Mouse (Mus musculus) forelimb bud, embryonic 11.5 days (tissue): ENCODE data around the gene Rcsd1.

Experiments
- DNase-seq: peaks from one replicate; pipeline ENCODE4 v3.0.0-alpha.2; 2012; ENCODE audit warnings: low read depth, low spot score

Rcsd1 gene

DNA sequence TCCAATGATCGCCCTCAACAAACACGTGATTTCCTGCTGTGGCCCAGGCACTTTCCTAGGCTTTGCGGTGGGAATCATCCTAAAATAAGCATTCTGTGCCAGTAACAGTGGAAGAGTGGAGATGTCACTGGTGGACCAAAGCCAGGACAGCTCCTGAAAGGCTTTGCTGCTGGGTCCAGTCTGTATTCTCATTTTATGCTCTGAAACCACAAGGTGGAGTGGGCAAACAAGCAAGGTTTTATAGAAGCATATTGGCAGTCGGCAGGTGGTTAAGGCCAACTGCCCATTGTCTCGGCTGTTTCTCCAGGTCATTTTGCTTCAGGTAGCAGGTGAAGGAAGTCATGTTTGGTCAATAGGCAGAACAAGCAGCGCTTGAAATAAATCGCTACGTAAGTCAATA is 78.4 kb downstream of the Rcsd1 start:
- DNase-seq, result no peak

DNA sequence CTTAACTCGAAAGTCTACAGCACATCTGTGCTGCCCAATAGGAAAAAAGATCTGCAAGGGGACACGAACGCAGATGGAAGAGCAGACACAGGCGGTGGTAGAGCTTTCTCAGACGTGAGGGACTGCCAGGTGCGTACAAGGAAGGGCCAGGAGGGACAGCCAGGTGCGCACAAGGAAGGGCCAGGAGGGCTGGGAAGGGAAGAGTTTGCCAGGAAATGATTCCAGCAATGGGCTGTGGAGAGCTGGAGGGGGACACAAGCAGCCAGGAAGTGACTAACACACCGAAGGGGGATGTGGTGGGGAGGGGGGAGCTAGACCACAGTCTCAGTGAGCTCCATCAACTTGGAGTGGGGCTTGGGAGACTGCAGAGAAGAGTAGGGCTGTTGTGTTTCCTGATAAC is 79.6 kb downstream of the Rcsd1 start:
- no peak for DNase-seq

DNA sequence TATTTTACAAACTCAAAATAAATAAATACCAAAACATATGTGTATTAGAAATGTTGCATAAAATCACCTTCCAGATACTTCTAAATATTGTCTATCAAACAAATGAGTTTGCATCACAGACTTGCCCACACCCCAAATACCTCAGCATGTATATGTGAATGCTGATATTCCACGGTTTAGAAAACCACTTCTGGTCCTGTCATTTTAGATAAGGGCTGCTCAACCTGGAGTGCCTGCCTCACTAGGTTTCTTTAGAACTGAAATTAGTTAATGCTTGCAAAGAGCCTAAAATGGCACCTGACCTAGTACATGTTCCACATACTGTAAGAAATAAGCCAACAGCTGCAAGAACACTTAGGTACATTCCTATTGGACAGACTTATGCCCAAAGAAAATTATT is 81.0 kb downstream of the Rcsd1 start:
- no peak for DNase-seq

DNA sequence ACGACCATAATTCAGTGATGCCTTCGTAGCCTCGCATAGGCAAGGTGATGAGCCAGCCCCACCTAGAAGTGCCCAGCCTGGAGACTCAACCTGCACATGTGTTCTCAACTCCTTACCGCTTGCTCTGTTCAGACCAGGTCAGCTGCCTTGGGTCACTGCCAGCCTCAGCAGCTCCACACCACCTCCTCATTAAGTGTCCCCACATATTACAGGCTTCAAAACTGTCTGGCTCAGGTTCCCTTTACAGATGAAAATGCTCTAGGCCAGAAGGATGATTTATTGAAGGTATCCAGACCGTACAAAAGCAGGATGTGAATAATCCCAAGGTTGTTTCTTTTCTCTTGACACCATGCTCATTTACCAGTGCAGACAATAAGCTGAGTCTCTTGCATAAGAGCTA is 83.7 kb downstream of the Rcsd1 start:
- no peak for DNase-seq

DNA sequence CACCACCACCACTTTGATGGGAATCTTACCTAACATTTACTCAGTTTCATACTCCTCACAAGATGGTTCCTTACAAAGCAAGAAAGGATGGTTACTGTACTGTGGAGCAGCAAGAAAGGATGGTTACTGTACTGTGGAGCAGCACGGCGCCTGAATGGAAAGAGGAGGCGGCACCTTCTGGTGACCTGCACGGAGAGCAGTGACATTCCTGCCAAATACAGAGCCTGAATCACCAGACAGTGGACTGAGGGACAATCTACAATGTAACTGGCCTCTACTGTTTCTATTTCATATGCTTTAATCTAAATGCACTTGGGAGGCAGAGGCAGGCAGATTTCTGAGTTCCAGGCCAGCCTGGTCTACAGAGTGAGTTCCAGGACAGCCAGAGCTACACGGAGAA is 84.5 kb downstream of the Rcsd1 start:
- no peak for DNase-seq

DNA sequence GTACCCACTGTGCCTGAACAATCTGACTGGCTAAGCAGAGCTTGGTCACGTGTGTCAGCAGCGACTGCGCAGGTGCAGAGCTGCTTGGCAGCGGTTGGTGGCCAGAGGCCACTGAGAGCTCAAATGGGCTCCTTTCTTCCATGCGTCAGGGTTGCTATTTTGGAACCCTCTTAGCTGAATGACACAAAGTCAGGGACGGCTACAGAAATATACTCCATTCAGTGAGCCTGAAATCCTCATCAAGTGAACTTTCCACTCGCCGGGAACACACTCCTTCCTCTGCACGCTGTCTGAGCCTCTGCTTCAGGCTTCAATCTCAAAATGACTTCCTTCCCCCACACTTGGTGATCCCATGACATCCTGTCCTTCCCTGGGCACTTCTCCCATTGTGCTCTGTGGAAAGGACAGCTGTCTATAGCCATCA is 91.3 kb downstream of the Rcsd1 start:
- no peak for DNase-seq

DNA sequence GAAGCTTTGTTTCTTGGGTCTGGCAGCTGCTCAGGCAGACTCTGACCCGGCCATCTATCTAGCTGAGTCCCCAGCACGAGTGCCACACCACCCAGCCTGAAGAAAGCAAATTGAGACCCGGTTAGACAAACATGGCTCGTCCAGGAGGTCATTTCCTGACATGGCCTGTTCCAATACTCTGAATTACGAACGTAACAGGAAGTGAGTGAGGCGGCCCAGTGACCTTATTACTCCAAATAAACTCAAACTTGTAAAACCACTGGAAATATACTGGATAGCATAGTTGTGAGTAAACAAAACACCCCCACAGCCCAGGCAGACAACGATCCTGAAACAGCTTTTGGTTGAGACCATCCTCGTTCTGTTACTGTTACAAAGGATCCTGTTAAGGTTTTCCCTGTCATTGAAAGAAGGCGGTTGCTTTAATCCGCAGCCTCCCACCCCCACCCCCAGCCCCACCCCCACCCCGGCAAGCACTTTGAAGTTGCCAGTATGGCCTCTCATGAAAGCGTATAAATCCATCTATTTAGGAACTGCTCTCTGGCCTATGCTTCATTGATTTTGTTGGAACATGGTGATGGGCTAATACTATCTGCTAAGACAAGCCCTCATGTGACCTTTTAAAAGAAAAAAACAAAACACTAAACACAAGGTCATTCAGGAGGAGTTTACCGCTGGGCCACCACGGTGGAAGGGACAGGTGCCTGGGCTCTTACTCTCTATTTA is 92.2 kb downstream of the Rcsd1 start:
- peak; percentile 19 for DNase-seq

DNA sequence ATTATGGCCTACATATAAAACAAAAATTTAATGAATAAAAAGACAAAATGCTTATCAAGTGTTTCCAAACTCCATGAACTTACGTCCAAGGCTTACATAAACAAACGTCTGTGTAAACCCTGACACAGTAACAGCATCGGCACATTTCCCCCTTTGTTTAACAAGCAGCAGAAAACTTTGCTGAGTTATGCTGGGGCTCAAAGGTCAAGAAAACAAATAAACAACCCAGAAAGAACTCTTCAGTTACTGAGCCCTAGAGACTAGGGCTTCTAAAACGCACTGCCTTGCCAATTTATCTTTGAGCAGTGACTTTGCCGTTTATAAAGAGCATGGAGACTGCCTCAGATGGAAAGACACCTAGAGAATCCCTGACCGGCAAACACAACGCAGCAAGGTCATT is 92.9 kb downstream of the Rcsd1 start:
- no peak for DNase-seq

DNA sequence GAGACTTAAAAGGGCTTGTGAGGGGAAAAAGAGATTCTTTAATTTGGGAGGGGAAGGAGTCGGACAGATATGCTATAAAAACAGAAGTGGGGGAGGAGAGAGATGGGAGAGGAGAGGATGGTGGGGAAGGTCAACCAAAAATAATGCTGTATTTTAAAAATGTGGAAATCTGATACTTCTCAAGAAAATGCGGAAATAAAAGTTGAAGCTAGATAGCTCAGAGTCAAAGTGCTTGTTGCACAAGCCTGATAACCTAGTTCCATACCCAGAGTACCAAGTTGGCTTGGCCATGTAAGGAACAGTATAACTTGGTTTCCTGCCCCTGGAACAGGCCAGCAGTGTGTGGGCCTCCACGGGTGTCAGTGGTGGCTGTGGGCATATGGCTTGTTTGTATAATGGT is 94.8 kb downstream of the Rcsd1 start:
- no peak for DNase-seq

DNA sequence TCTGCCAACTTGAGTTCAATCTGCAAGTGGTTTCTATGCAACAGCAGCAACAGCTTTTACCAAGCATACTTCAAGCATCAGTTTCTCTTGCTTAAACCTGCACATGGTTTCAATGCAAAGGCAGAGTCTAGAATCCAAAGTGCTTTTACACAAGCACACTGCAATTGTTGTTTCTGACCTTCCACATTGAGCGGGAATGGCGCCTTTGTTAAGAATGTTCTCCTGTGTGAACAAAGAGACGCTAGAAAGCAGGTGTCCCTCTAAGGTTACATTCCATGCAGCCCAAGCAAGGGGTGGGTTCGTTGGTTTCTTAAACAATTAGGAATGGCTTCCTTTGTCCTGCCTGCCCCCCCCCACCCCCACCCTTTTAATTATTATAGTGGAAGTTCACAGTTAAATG is 95.6 kb downstream of the Rcsd1 start:
- DNase-seq, result no peak

DNA sequence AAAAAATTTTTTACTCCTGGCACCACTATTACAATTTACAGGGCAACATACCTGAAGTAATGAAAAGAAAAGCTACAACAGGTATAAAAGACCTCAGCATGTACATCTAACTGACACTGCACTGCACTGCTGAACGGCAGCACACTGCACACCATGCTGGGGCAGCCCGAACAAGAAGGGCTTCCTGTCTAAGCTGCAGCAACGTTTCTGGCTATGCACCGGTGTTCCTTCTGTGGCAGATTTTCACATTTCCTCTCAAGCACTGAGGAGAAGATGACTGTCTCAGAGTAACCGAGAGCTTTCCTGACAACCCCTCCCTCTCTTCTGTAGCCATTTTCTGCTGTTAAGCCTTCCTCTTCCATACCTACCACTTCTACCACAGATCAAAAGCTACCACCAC is 96.8 kb downstream of the Rcsd1 start:
- no peak for DNase-seq

DNA sequence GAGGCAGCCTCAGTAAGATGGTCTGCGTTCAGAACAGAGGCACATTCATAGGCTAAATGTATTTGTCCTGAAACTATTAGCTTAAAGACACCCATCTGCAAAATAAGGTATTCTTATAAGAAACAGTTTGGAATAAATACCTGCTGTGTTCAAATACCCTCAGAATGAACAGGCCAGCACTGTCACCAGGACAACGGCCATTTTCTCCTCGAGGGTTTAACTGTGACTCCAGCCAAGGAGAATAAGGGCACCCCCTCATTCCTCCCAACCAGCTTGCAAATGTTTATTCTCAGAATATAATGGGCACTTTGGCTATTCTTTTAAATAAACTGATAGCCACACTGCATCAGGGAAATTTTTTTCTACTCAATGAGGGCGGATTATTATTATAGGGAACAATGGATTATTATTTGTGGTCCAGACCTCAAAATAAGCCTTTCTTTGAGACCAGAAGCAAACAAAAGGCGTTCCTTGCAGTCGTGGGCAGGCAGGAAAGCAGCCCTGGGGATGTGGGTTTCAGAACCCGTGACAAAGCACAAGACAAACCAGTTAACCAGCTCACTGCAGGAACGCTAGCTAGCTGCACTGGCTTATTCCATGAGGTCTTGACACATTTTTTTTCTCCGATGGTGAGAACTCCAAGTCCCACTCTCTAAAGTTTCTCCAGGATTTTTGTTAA is 99.1 kb downstream of the Rcsd1 start:
- no peak for DNase-seq

DNA sequence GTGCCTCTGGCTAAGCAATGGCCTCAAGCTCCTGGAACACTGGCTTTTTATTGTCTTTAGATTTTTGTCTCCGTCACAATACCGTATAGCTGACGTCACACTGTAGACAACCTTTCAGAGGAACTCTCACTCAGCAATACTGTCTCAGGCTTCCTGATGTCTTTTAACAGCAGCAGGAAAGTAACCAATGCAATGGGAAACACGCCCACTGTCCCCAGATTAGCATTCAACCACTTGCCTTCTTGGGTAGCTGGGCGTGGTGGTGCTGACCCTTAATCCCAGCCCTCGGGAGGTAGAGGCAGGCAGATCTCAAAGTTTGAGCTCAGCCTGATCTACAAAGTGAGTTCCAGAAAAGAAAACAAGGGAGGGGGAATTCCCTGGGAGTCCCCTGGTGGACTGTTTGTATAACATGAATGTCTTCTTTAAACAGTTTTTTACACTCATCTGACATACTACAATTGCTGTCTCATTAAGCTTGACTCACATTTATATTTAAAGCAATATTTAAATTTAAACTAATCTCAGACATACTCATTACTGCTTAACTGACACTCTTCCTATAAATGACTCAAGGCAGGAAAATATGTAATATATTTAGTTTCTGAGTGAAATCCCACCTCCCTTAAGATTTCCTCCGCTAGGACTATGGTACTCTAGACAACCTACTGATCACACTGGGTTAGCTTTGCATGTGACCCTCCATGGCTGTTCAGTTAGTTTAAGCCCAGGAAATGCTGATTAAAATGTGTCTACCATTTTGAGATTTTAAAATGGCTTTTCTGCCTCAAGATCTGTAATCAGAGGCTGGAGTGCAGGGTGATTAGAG is 99.8 kb downstream of the Rcsd1 start:
- DNase-seq, result no peak

DNA sequence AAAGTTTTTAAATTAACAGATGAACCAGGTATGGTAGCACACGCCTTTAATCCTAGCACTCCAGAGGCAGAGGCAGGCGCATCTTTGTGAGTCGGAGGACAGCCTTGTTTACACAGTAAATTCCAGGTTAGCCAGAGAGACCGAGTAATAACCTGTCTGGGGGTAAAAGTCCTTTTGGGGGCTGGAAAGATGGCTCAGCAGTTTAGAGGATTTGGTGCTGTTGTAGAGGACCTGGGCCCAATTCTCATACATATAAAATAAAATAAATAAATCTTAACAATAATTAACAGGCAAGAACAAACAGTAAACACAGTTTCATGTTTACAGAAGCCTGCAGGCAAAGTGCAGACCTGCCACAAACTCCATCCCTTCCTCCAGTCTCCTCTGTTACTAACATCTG is 100.7 kb downstream of the Rcsd1 start:
- DNase-seq, result no peak

DNA sequence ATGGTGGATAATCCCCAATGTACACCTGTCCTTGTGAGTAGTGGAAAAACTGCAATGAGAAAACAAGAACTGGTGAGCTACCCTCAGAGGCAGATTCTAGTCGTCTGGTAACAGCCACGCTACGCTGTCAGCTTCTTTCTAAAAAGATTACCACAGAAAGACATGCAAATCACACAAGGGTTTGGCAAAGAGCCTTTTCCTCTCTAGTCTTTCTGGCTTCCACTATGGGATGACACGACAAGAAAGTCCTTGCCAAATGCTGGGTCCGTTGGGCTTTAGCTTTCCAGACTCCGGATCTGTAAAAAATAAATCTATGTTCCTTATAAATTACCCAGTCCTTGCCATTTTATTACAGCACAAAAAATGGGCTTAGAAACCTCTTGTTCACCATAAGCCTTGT is 103.8 kb downstream of the Rcsd1 start:
- no peak for DNase-seq

DNA sequence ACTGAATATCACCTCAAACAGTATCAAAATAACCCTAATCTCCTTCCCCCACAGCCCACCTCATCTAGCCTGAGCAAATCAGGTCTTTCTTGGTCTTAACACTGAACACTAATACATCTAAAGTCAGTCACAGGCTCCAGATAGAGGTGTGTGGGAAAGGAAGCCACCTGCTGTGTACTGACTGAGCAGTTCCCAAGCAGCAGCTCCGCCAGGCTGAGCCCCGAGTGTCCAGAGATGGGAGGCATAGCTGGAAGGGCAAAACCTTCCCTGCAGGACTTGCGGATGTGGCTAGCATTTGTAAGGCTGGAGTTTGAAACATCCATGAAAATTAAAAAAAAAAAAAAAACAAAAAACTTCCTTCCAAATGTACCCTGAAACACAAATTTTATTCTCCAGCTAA is 104.4 kb downstream of the Rcsd1 start:
- no peak for DNase-seq

DNA sequence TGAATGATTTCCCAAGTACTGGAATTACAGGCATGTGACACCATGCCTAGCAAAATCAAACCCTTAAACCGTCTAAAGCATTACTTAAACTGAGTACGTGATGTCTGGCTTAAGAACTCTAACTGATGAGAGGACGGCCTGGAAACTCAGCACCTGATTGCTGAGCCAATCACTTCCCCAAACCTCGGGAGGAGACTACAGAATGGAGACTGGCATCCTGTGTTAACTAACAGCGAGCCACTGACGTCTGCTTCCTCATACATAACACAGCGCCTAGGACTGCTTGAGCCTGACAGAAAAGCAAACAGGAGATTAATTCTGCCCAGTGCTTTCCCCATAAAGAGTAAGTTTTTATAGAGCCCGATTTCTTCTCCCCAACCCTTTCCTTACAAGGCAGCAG is 105.4 kb downstream of the Rcsd1 start:
- no peak for DNase-seq

DNA sequence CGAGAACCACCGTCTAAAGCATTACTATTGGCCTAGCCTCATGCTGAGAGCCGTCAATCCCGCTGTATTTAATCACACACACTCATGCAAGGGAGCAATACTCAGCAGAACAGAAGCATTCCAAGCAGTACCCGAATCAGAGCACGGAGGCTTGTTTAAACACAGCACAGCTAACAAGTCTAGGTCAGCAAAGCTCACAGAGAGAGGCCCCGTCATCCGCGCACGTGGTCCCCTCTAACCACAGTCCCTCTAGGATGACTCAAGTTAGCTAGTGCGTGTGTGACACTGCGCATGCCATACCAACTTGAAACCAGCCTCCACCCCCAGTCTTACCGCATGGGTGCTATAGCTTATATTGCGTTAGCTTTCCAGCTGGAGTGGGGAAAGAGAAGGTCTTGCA is 106.3 kb downstream of the Rcsd1 start:
- no peak for DNase-seq

DNA sequence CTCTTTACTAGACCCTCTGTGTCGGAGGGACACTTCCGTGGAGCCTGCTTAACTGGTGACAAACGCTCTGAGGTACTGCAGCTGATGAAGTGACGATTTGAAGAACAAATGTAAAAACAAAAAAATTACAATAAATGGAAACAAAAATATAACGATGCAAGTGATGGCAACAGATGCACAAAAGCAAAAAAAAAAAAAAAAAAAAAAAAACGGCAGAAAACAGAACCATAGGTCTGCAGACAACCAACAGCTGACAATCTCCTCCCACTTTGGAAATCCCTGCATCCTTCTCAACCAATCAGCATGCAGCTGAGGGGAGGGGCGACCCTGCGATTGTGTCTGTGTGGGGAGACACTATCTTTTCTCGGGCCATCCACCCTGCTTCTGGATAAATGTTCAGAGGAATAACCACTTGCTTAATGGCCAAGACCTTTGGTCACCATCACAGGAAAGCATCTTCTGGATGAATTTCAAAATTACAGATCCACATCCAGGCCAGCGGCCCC is 107.7 kb downstream of the Rcsd1 start:
- no peak for DNase-seq
